Mouse (Mus musculus) bone marrow macrophage, adult 2 months (primary cell): Measurements from ENCODE around the gene Tas2r143. TPM values are rescaled to one million over a fixed set of nuclear protein-coding genes. Genes with fewer than 3 reads are reported as not detected.

Source experiments
- H3K27ac ChIP-seq: 2 replicates; pipeline ENCODE4 v1.5.1; 2012; ENCODE audit warnings: low read depth, low read length; ENCODE audit not compliant: insufficient read depth
- H3K4me1 ChIP-seq: 2 replicates; pipeline ENCODE4 v1.6.1; 2012; ENCODE audit warnings: low read length; ENCODE audit not compliant: control insufficient read depth, insufficient read depth
- H3K4me3 ChIP-seq: 2 replicates; pipeline ENCODE4 v1.5.1; 2012; ENCODE audit warnings: mild to moderate bottlenecking, low read length, moderate library complexity; ENCODE audit not compliant: insufficient read depth
- CTCF ChIP-seq: IDR thresholded peaks from 2 replicates; pipeline ENCODE4 v1.5.1; 2012; ENCODE audit warnings: low read depth, mild to moderate bottlenecking, low read length, moderate library complexity
- POLR2A ChIP-seq: IDR thresholded peaks from 2 replicates; pipeline ENCODE4 v1.6.1; 2012; ENCODE audit warnings: mild to moderate bottlenecking, low read depth, low read length, borderline replicate concordance
- polyA plus RNA-seq: library from polyadenylated mRNA; stranded (reverse); fragments of >200 nt; gene quantifications from 2 replicates; pipeline ENCODE4 v1.2.4, GENCODE M21; 2012; ENCODE audit not compliant: missing spikeins, insufficient read depth, insufficient read length

Tas2r143 gene
- polyA plus RNA-seq, 1 experiment: not detected

DNA sequence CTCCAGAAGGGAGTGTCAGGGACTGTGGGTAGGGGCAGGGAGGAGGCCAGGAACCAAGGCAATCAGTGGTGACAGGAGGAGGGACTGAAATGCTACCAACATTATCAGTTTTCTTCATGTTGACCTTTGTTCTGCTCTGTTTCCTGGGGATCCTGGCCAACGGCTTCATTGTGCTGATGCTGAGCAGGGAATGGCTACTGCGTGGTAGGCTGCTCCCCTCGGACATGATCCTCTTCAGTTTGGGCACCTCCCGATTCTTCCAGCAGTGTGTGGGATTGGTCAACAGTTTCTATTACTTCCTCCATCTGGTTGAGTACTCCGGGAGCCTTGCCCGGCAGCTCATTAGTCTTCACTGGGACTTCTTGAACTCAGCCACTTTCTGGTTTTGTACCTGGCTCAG is 34.4 kb downstream of the Tas2r143 start, which contains the start of gene Tas2r126:
Gene Tas2r126 (plus strand): TSS at position 90 of the 400 bp plus-strand sequence.
- Histone ChIP-seq H3K4me1 (no peaks in the 10 kb centered on the region), H3K4me3 (no peak within 1 kb of the TSS), H3K27ac (no peak within 1 kb of the TSS)
- TF ChIP-seq CTCF: no peak
- no peak for TF ChIP-seq POLR2A

DNA sequence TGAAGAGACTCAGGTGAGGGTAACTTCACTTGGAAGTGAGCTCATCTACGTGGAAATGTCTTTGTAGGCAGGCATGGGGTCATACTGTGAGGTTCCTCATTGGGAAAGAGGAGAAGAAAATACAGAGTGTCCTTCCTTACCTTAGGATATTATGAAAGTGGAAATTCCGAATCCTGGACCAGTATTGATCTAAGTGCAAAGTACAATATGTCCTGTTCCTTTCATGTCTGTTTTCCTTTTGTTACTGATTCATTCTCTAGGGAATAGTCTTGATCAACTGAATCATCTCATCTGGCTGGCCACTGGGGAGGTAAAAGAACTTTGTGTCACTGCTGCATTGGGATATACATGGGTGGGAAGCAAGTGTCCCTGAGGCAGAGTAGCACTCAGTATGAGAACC is 35.5 kb downstream of the Tas2r143 start:
- no peak overlapping the region for H3K27ac ChIP-seq
- H3K4me1 ChIP-seq: no peaks in the 10 kb centered on the region
- TF ChIP-seq CTCF (no peak), POLR2A (no peak)
- H3K4me3 ChIP-seq: no peak overlapping the region

- Histone ChIP-seq H3K27ac (no peak overlapping the region), H3K4me3 (no peak overlapping the region), H3K4me1 (no peaks in the 10 kb centered on the region)
- TF ChIP-seq CTCF (no peak), POLR2A (no peak)
Observed at GRCm38 (mm10) chr6:42441395-42441794, 41.4 kb downstream of the Tas2r143 start.

DNA sequence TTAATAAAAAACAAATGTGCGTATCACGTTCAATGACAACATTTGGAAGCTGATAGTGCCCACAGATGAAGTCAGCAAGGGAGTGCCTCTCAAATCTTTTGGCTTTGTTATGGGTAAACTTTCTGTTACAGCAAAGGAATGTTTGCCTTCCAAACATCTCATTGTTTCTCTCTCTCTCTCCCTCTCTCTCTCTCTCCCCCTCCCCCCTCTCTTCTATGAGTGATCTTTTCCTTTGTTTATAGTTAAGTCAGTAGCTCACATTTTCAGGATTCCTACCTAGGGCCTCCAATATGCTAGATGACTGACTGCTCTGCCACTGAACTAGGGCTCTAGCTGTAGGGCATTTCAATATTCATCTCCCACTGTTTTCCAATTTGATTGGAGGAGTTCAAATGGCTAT is 44.5 kb downstream of the Tas2r143 start:
- H3K27ac ChIP-seq: no peak overlapping the region
- H3K4me3 ChIP-seq: no peak overlapping the region
- TF ChIP-seq CTCF (no peak), POLR2A (no peak)
- H3K4me1 ChIP-seq: no peaks in the 10 kb centered on the region

DNA sequence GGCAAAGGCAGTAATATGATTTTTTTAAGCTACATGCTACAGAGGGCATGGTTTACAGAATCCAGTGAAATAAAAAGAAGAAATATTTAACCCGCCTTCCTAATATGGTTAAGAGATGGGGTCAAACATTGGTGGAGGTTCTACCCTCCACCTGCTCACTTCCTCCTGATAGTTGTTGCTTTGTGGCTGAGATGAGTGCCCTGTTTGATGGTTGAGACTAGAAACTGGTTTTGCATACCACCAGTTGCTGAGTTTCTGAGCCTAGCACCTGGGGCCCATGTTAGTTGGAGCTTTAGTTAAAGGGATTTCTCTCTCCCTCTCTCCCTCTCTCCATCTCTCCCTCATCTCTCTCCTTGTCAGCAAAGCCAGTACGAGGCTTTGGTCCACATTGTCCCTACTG is 47.3 kb downstream of the Tas2r143 start:
- TF ChIP-seq CTCF (no peak), POLR2A (no peak)
- no peak overlapping the region for H3K27ac ChIP-seq
- H3K4me3 ChIP-seq: no peak overlapping the region

More for the DNA sequence above, 47.3 kb downstream of the Tas2r143 start:
- no peaks in the 10 kb centered on the region for H3K4me1 ChIP-seq

Other genes with a start within 250 kb of the Tas2r143 start
- not detected in 2 replicates for gene Tas2r144, start 184.9 kb upstream of the Tas2r143 start, polyA plus RNA-seq
- gene Gstk1, start 154.3 kb upstream of the Tas2r143 start, polyA plus RNA-seq: 18.6 and 27.3 TPM in 2 replicates
- not detected in 2 replicates for gene Tmem139, start 138.3 kb upstream of the Tas2r143 start, polyA plus RNA-seq
- 37.0 and 37.5 TPM in 2 replicates for gene Casp2, start 135.3 kb upstream of the Tas2r143 start, polyA plus RNA-seq
- gene Clcn1, start 113.6 kb upstream of the Tas2r143 start, polyA plus RNA-seq: 0.36 TPM in 1 of 2 replicates, not detected in the other
- not detected in 2 replicates for gene Fam131b, start 75.6 kb upstream of the Tas2r143 start, polyA plus RNA-seq
- gene Zyx, start 50.6 kb upstream of the Tas2r143 start, polyA plus RNA-seq: 88.7 and 98.6 TPM in 2 replicates
- gene Epha1, start 27.0 kb upstream of the Tas2r143 start, polyA plus RNA-seq: not detected in 2 replicates
- gene Tas2r135, start 5.2 kb downstream of the Tas2r143 start, polyA plus RNA-seq: not detected in 2 replicates
- gene Tas2r126, start 34.3 kb downstream of the Tas2r143 start, polyA plus RNA-seq: not detected in 2 replicates
- gene Olfr458, start 65.0 kb downstream of the Tas2r143 start, polyA plus RNA-seq: not detected in 2 replicates
- not detected in 2 replicates for gene Olfr457, start 76.1 kb downstream of the Tas2r143 start, polyA plus RNA-seq
- not detected in 2 replicates for gene Olfr456, start 87.0 kb downstream of the Tas2r143 start, polyA plus RNA-seq
- gene Olfr455, start 147.3 kb downstream of the Tas2r143 start, polyA plus RNA-seq: not detected in 2 replicates
- gene Tcaf3, start 197.5 kb downstream of the Tas2r143 start, polyA plus RNA-seq: not detected in 2 replicates
- not detected in 2 replicates for gene Tcaf2, start 245.0 kb downstream of the Tas2r143 start, polyA plus RNA-seq